ENCODE assay signal across 10 mouse cellular contexts in genomic region chr6:45843736-45844135, GRCm38 (mm10).
"Had no signal": no experiment of that assay in that cellular context is flagged by ENCODE, and none has a peak within 500 bp of the region (broad histone marks: within the 10 kb centered on the region; RNA-seq: fewer than 3 reads in every experiment).

No protein-coding gene starts in this region.

- ATAC-seq: lung, postnatal 0 days; midbrain, embryonic 13.5 days; midbrain, embryonic 15.5 days had no signal

- DNase-seq: lung, adult 2 months; lung, postnatal 14 days; lung, postnatal 36 days; right cerebral cortex, postnatal 25 days; thymus, adult 18-20 months; thymus, postnatal 14 days; thymus, postnatal 36 days had no signal
